Mouse (Mus musculus): ENCODE results near the gene Gcc2. TPM values are rescaled to one million over a fixed set of nuclear protein-coding genes. Genes with fewer than 3 reads are reported as not detected.
"Not testable (repeated sequence)": the region's sequence is repeated elsewhere in the genome, so short reads cannot be mapped to it uniquely, and the experiment has no call there.

Gene Gcc2
- polyA plus RNA-seq, 1 experiment from 2014 or later = 34.1 TPM

DNA sequence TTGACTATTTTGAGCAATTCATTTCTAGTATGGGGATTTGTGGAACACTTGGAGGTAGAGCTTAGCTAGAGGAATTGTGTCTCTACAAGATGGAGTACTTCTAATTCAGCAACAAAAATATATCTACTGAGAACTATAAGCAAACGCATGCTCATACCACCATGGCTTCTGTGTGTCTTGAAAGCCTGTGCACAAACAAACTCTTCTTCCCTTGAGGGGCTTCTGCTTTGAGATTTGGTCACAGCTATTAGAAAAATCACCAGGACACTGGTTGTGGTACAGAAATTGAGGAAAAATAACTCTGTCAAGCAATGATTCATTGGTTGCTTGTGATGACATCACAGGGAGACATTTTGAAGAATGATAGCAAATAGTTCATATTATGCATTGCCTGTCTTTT, 39.9 kb upstream of the Gcc2 start:
- no peaks in the 10 kb centered on the region for H3K4me1 ChIP-seq (ENCODE audit: control insufficient read depth, insufficient read depth, low read length)

GRCm38 (mm10) chr10:58217366-58217765, 37.9 kb upstream of the Gcc2 start:
- Histone ChIP-seq H3K4me1 (ENCODE audit: control insufficient read depth, insufficient read depth, low read length) (no peaks in the 10 kb centered on the region), H3K9me3 (replicated peaks; ENCODE audit: control insufficient read depth, low read length) (0 out of 2 replicates have a peak, but pooled peaks cover 5% of the 10 kb centered on the region), H3K4me2 (ENCODE audit: low read depth, low read length) (no peak overlapping the region), H3K27ac (ENCODE audit: low read length) (no peak overlapping the region), H3K27me3 (ENCODE audit: control insufficient read depth, insufficient read depth, low read length) (no peaks in the 10 kb centered on the region), H3K9ac (ENCODE audit: low read length) (no peak overlapping the region), H3K36me3 (ENCODE audit: control insufficient read depth, insufficient read depth) (no peaks in the 10 kb centered on the region), H3K4me3 (ENCODE audit: low read length) (no peak overlapping the region)
- no peak for ATAC-seq (replicated peaks; ENCODE audit: extremely low read depth, insufficient read depth, low FRiP score)
- WGBS = 65% methylated on average over 3 of the region's 3 CpGs

More for the DNA sequence above, 39.9 kb upstream of the Gcc2 start:
- no peaks in the 10 kb centered on the region for H3K36me3 ChIP-seq (ENCODE audit: control insufficient read depth, insufficient read depth)
- 0 out of 2 replicates have a peak, but pooled peaks cover 5% of the 10 kb centered on the region for H3K9me3 ChIP-seq (replicated peaks; ENCODE audit: control insufficient read depth, low read length)
- no peak overlapping the region for H3K4me3 ChIP-seq (ENCODE audit: low read length)
- no peak overlapping the region for H3K4me2 ChIP-seq (ENCODE audit: low read depth, low read length)
- H3K27me3 ChIP-seq (ENCODE audit: control insufficient read depth, insufficient read depth, low read length) = no peaks in the 10 kb centered on the region
- 69% methylated on average over 1 of the region's 1 CpGs for WGBS
- no peak overlapping the region for H3K9ac ChIP-seq (ENCODE audit: low read length)
- no peak for ATAC-seq (replicated peaks; ENCODE audit: extremely low read depth, insufficient read depth, low FRiP score)
- no peak overlapping the region for H3K27ac ChIP-seq (ENCODE audit: low read length)

DNA sequence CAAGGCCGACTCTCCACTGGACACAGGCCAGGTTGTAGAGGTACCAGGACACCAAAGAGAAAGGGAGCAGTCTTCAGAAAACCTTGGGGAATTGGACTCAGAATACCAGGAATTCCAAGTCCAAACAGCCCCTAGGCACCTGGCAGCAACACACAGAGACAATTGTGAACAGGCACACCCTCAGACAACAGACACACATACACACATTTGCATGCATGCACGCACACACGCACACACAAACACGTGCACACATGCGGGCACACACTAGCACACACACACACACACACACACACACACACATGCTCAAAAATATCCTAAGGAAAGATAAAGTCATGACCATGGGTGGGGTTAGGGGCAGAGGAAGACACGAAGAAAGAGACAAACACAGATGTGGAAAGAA, 34.6 kb upstream of the Gcc2 start:
- H3K4me2 ChIP-seq (ENCODE audit: low read depth, low read length) = no peak overlapping the region
- no peaks in the 10 kb centered on the region for H3K9me3 ChIP-seq (replicated peaks; ENCODE audit: control insufficient read depth, low read length)
- no peak for ATAC-seq (replicated peaks; ENCODE audit: extremely low read depth, insufficient read depth, low FRiP score)
- WGBS = 73% methylated on average over 6 of the region's 6 CpGs
- no peak overlapping the region for H3K9ac ChIP-seq (ENCODE audit: low read length)
- no peaks in the 10 kb centered on the region for H3K4me1 ChIP-seq (ENCODE audit: control insufficient read depth, insufficient read depth, low read length)
- no peaks in the 10 kb centered on the region for H3K27me3 ChIP-seq (ENCODE audit: control insufficient read depth, insufficient read depth, low read length)
- H3K4me3 ChIP-seq (ENCODE audit: low read length) = no peak overlapping the region
- no peak overlapping the region for H3K27ac ChIP-seq (ENCODE audit: low read length)
- no peaks in the 10 kb centered on the region for H3K36me3 ChIP-seq (ENCODE audit: control insufficient read depth, insufficient read depth)

GRCm38 (mm10) chr10:58221571-58221970, 33.7 kb upstream of the Gcc2 start:
- H3K27ac ChIP-seq (ENCODE audit: low read length); H3K9ac ChIP-seq (ENCODE audit: low read length); H3K27me3 ChIP-seq (ENCODE audit: control insufficient read depth, insufficient read depth, low read length); H3K4me2 ChIP-seq (ENCODE audit: low read depth, low read length); H3K36me3 ChIP-seq (ENCODE audit: control insufficient read depth, insufficient read depth); H3K9me3 ChIP-seq (replicated peaks; ENCODE audit: control insufficient read depth, low read length); H3K4me3 ChIP-seq (ENCODE audit: low read length); ATAC-seq (replicated peaks; ENCODE audit: extremely low read depth, insufficient read depth, low FRiP score); H3K4me1 ChIP-seq (ENCODE audit: control insufficient read depth, insufficient read depth, low read length): not testable (repeated sequence)
- 94% methylated on average over 2 of the region's 2 CpGs for WGBS

- not testable (repeated sequence) for H3K4me3 ChIP-seq (ENCODE audit: low read length); H3K27ac ChIP-seq (ENCODE audit: low read length); H3K4me1 ChIP-seq (ENCODE audit: control insufficient read depth, insufficient read depth, low read length); H3K27me3 ChIP-seq (ENCODE audit: control insufficient read depth, insufficient read depth, low read length); ATAC-seq (replicated peaks; ENCODE audit: extremely low read depth, insufficient read depth, low FRiP score); H3K9ac ChIP-seq (ENCODE audit: low read length); H3K9me3 ChIP-seq (replicated peaks; ENCODE audit: control insufficient read depth, low read length); H3K4me2 ChIP-seq (ENCODE audit: low read depth, low read length); H3K36me3 ChIP-seq (ENCODE audit: control insufficient read depth, insufficient read depth)
- 71% methylated on average over 3 of the region's 6 CpGs for WGBS
These were observed 32.1 kb upstream of the Gcc2 start for GRCm38 (mm10) chr10:58223161-58223560.

DNA sequence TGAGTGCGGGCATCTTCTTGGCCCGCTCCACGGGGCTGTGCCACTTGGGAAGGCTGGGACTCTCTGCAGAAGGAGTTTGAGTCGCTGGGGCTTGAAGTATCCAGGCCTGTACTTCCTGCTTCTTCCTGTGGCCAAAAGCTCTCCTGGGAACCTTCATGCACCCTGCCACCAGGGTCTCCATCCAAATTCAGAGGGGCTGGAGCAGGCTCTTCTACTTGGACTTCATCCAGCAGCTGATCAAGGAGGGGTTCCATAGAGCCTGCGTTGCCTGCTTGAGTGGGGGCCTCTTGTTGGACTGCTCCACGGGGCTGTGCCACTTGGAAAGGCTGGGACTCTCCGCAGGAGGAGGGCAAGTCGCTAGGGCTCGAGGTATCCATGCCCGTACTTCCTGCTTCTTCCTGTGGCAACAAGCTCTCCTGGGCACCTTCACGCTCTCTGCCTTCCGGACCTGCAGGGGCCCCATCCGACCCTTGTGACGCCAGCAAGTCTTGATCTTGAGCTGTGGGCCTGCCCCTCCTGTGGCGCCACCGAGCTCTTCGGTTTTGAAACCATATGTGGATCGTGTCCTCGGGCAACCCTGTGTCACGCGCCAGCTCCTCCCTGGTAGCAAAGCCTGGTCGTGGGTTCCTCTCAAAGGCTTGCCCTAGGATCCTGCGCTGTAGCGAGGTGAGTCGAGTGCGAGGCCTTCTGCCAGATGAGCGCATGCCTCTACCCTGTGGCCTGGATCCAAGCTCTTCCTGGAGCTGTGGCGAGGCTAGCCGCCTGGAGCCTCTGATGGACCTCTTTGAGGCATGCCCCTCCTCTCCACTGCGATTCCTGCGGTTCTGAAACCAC, 31.1 kb upstream of the Gcc2 start:
- ATAC-seq (replicated peaks; ENCODE audit: extremely low read depth, insufficient read depth, low FRiP score); H3K27me3 ChIP-seq (ENCODE audit: control insufficient read depth, insufficient read depth, low read length); H3K9me3 ChIP-seq (replicated peaks; ENCODE audit: control insufficient read depth, low read length); H3K9ac ChIP-seq (ENCODE audit: low read length); H3K36me3 ChIP-seq (ENCODE audit: control insufficient read depth, insufficient read depth); H3K4me2 ChIP-seq (ENCODE audit: low read depth, low read length); H3K4me3 ChIP-seq (ENCODE audit: low read length); H3K27ac ChIP-seq (ENCODE audit: low read length); H3K4me1 ChIP-seq (ENCODE audit: control insufficient read depth, insufficient read depth, low read length): not testable (repeated sequence)
- WGBS = 80% methylated on average over 28 of the region's 31 CpGs

GRCm38 (mm10) chr10:58224827-58225785, 30.2 kb upstream of the Gcc2 start, which contains the start of gene AW822073:
Gene AW822073 (minus strand): TSS chr10:58224930.
- not testable (repeated sequence) for H3K9me3 ChIP-seq (replicated peaks; ENCODE audit: control insufficient read depth, low read length); H3K4me2 ChIP-seq (ENCODE audit: low read depth, low read length); ATAC-seq (replicated peaks; ENCODE audit: extremely low read depth, insufficient read depth, low FRiP score); H3K27ac ChIP-seq (ENCODE audit: low read length); H3K36me3 ChIP-seq (ENCODE audit: control insufficient read depth, insufficient read depth); H3K4me1 ChIP-seq (ENCODE audit: control insufficient read depth, insufficient read depth, low read length); H3K4me3 ChIP-seq (ENCODE audit: low read length); H3K27me3 ChIP-seq (ENCODE audit: control insufficient read depth, insufficient read depth, low read length); H3K9ac ChIP-seq (ENCODE audit: low read length)
- 76% methylated on average over 16 of the region's 18 CpGs for WGBS

DNA sequence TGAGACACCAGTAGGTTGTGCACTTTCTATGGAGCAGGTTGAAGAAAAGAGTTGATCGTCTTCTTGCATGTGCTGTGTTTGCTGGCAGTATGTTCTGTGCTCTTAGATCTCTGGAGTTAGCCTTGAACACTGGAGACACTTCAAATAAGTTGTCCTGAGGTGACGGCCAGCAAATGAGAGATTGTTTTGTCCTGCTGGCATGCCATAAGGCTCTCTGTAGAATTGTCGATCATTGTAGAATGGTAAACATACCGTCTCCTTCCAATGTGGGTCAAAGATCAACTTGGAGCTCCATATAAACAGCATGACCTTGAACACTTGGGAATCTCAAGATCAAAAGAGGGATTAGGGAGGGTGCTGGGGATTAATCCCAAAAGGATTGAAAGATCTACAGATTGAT, 28.9 kb upstream of the Gcc2 start:
- not testable (repeated sequence) for H3K9me3 ChIP-seq (replicated peaks; ENCODE audit: control insufficient read depth, low read length); H3K27ac ChIP-seq (ENCODE audit: low read length); ATAC-seq (replicated peaks; ENCODE audit: extremely low read depth, insufficient read depth, low FRiP score); H3K4me3 ChIP-seq (ENCODE audit: low read length); H3K4me1 ChIP-seq (ENCODE audit: control insufficient read depth, insufficient read depth, low read length); H3K4me2 ChIP-seq (ENCODE audit: low read depth, low read length); H3K27me3 ChIP-seq (ENCODE audit: control insufficient read depth, insufficient read depth, low read length); H3K9ac ChIP-seq (ENCODE audit: low read length); H3K36me3 ChIP-seq (ENCODE audit: control insufficient read depth, insufficient read depth)
- 70% methylated on average over 4 of the region's 4 CpGs for WGBS

DNA sequence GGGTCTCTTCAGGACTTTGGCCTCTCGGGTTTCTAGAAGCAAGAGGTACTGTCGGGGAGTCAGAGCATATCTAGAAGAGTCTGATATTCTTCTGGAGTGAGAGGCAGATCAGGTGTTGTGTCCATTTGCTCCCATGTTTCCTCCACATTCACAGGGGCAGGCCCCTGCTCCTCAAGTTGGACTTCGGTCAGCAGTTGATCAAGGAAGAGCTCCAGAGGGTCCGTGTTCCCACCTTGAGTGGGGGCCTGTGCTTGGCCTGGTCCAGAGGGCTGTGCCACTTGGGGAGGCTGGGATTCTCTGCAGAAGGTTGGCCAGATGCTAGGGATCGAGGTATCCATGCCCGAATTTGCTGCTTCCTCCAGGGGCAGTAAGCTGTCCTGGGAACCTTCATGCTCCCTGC, 27.5 kb upstream of the Gcc2 start:
- H3K27ac ChIP-seq (ENCODE audit: low read length); H3K36me3 ChIP-seq (ENCODE audit: control insufficient read depth, insufficient read depth); H3K27me3 ChIP-seq (ENCODE audit: control insufficient read depth, insufficient read depth, low read length); ATAC-seq (replicated peaks; ENCODE audit: extremely low read depth, insufficient read depth, low FRiP score); H3K4me1 ChIP-seq (ENCODE audit: control insufficient read depth, insufficient read depth, low read length); H3K4me2 ChIP-seq (ENCODE audit: low read depth, low read length); H3K4me3 ChIP-seq (ENCODE audit: low read length); H3K9ac ChIP-seq (ENCODE audit: low read length): not testable (repeated sequence)
- 83% methylated on average over 2 of the region's 6 CpGs for WGBS
- H3K9me3 ChIP-seq (replicated peaks; ENCODE audit: control insufficient read depth, low read length) = peaks cover 14% of the 10 kb centered on the region

All from heart, embryonic 16.5 days (tissue).